Mouse (Mus musculus) liver, embryonic 14.5 days (tissue): ENCODE results near the gene Gm21974. TPM values are rescaled to one million over a fixed set of nuclear protein-coding genes. Genes with fewer than 3 reads are reported as not detected.

Source experiments
- ATAC-seq: fragments of 200-750 bp; cut with Nextera tagmentation; 2 replicates; pipeline ENCODE4 v1.8.0; 2017; ENCODE audit warnings: moderate number of reproducible peaks, mild to moderate bottlenecking, moderate library complexity; ENCODE audit not compliant: insufficient read depth
- DNase-seq, 3 experiments: peaks; one replicate each; pipeline ENCODE4 v3.0.0-alpha.2; 2012 to 2013; ENCODE audit warnings: low read depth in 3 of 3, low spot score in 3 of 3
- H3K27ac ChIP-seq: fragments of 300-500 bp; sonication (generic); 2 replicates; pipeline ENCODE4 v1.5.1; 2014; ENCODE audit warnings: moderate library complexity, mild to moderate bottlenecking, control low read depth, inconsistent platforms
- H3K27me3 ChIP-seq: fragments of 300-500 bp; sonication (generic); 2 replicates; pipeline ENCODE4 v1.6.1; 2014; ENCODE audit warnings: mild to moderate bottlenecking, low read length, moderate library complexity; ENCODE audit not compliant: control insufficient read depth, insufficient read depth
- H3K36me3 ChIP-seq: fragments of 300-500 bp; sonication (generic); replicated peaks from 2 replicates; pipeline ENCODE4 v1.6.1; 2014; ENCODE audit warnings: low read depth; ENCODE audit not compliant: control insufficient read depth, insufficient read depth
- H3K4me1 ChIP-seq, 2 experiments: fragments of 200-500 bp in 1 of 2; fragments of 300-500 bp in 1 of 2; sonication (generic) in 1 of 2; replicated peaks; 2 replicates each; pipeline ENCODE4 v1.6.1; 2012 to 2014; ENCODE audit warnings: antibody characterized with exemption in 1 of 2, inconsistent platforms in 1 of 2, low read length in 1 of 2; ENCODE audit not compliant: control insufficient read depth in 2 of 2, insufficient read depth in 2 of 2
- H3K4me2 ChIP-seq: fragments of 300-500 bp; sonication (generic); 2 replicates; pipeline ENCODE4 v1.6.1; 2014; ENCODE audit warnings: low read depth, mild to moderate bottlenecking, control low read depth, moderate library complexity
- H3K4me3 ChIP-seq, 2 experiments: fragments of 200-500 bp in 1 of 2; fragments of 300-500 bp in 1 of 2; sonication (generic) in 1 of 2; 2 replicates each; pipeline ENCODE4 v1.5.1; 2012 to 2014; ENCODE audit warnings: low read depth in 2 of 2, low read length in 2 of 2, mild to moderate bottlenecking in 2 of 2, control low read depth in 1 of 2, inconsistent platforms in 1 of 2, moderate library complexity in 1 of 2; ENCODE audit not compliant: insufficient read depth in 1 of 2
- H3K9ac ChIP-seq: fragments of 300-500 bp; sonication (generic); replicated peaks from 2 replicates; pipeline ENCODE4 v1.6.1; 2014; ENCODE audit warnings: mild to moderate bottlenecking, control low read depth, moderate library complexity
- H3K9me3 ChIP-seq: fragments of 300-500 bp; sonication (generic); 2 replicates; pipeline ENCODE4 v1.6.1; 2016; ENCODE audit warnings: low read length, mixed read lengths; ENCODE audit not compliant: control insufficient read depth
- CTCF ChIP-seq: IDR thresholded peaks from 2 replicates; pipeline ENCODE4 v1.5.1; 2016; ENCODE audit warnings: antibody characterized with exemption, low read depth, control low read depth
- EP300 ChIP-seq: IDR thresholded peaks from 2 replicates; pipeline ENCODE4 v1.6.1; 2016; ENCODE audit warnings: antibody characterized with exemption, low read depth
- WGBS: fragments of 180-500 bp; shearing (Covaris S2); extraction: QIAGEN DNeasy Blood & Tissue Kit; methylation state at CpG from one replicate; pipeline ENCODE4 v1.1.7; 2014; ENCODE audit not compliant: insufficient replicate concordance; 5-methylcytosine and 5-hydroxymethylcytosine counted together
- polyA plus RNA-seq, 2 experiments: library from polyadenylated mRNA; depleted of rRNA in 1 of 2; stranded (reverse) in 1 of 2; unstranded in 1 of 2; fragments of >200 nt; fragmentation: Nextera tagmentation in 1 of 2; extraction: Ambion mirVana in 1 of 2; gene quantifications; 2 replicates each; pipeline versions ENCODE4 v1.2.1 to v1.2.3; 2012 to 2014

The Gm21974 gene
- polyA plus RNA-seq, 2 experiments = not detected

DNA sequence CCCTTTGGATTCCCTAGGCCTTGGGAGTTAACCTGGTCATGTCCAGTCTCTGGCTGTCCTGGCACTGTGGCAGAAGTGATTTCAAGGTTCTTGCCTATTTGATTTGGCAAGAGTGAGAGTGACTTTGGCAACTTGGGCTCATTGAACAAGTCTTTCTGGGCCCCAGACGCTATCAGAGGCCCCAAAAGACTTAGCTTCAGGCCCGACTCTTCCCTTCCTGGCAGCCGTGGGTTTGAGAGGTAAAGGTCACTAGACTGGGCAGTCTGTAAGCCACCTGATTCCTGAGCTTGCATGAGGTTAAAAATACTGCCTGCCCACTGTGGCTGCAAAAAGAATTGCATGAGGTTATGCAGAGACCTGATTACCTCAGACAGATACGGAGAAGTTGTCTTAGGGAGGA, 13.4 kb upstream of the Gm21974 start:
- DNase-seq (no peak), ATAC-seq (no peak)
- no peak for TF ChIP-seq CTCF
- TF ChIP-seq EP300 = no peak
- Histone ChIP-seq H3K36me3 (peaks cover 34% of the 10 kb centered on the region), H3K4me3 (no peak overlapping the region), H3K9me3 (no peaks in the 10 kb centered on the region), H3K27ac (no peak overlapping the region), H3K9ac (no peak overlapping the region), H3K4me2 (no peak overlapping the region), H3K27me3 (no peaks in the 10 kb centered on the region), H3K4me1 (peaks cover 12 to 18% of the 10 kb centered on the region in 2 experiments)
- WGBS = 80% methylated on average over 4 of the region's 4 CpGs

DNA sequence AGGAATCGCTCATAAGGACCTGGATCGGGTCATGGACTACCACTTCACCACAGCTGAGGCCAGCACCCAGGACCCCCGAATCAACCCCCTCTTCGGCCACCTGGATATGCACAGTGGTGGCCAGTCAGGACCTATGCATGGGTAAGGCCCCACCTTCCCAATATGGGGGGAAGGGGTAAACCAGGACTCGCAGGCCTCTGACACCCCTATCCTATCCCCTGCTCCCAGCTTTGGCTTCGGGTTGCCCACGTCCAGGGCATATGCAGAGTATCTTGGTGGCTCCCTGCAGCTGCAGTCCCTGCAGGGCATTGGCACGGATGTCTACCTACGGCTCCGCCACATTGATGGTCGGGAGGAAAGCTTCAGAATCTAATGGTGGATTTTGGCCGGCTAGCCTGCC, 12.7 kb upstream of the Gm21974 start:
- no peak overlapping the region for H3K4me3 ChIP-seq
- ATAC-seq (no peak), DNase-seq (no peak)
- TF ChIP-seq CTCF = no peak
- TF ChIP-seq EP300 = no peak
- no peak overlapping the region for H3K9ac ChIP-seq
- H3K27me3 ChIP-seq = no peaks in the 10 kb centered on the region
- H3K4me2 ChIP-seq = no peak overlapping the region
- WGBS = 83% methylated on average over 12 of the region's 12 CpGs
- H3K36me3 ChIP-seq = peaks cover 34% of the 10 kb centered on the region
- no peak overlapping the region for H3K27ac ChIP-seq
- peaks cover 8 to 15% of the 10 kb centered on the region in 2 experiments for H3K4me1 ChIP-seq
- H3K9me3 ChIP-seq = no peaks in the 10 kb centered on the region

DNA sequence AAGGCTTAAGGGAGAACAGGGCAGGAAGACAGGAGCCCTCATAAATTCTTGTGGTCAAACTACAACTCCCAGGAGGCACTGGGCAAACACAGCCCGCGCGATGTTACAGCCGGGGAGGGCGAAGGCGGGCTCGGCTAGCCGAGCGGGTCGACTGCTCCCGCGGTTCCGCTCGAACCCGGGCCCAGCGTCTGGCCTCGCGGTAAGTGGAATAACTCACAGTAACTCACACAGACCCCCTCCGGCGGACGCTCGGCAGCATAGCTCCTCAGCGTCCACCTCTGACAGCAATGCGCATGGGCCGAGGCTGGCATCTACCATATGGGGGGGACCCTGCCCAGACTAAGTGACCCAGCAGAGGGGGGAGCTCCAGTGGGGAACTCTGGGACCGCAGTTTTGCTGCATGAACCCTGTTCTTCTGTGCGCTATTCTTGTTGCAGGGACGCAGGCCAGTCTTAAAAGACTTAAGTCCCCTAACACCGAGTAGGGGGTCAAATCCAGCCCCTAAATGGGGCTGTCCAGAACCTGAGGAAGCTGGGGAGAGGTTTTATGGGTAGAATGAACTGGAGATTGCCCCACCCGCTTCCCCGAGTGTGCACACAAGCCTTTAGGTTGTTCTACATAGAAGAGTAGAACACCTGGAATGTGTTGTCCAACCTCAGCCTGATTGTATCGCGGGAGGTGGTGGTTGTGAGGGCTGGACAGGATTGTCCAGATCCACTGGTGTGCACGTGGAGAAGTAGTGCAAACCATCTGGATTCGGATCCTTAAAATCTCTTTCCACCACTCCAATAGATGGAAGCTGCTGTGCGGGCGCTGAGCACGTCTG, 8.9 kb upstream of the Gm21974 start, which contains the start of gene Bckdk:
Gene Bckdk (plus strand): TSS at position 112 of the 826 bp plus-strand sequence.
- Histone ChIP-seq H3K36me3 (peaks cover 34% of the 10 kb centered on the region), H3K9ac (peak within 1 kb of the TSS; percentile 98), H3K4me2 (peak within 1 kb of the TSS; percentile 85), H3K4me3 (peak within 1 kb of the TSS; percentile 75 to 92), H3K27me3 (no peaks in the 10 kb centered on the region), H3K9me3 (no peaks in the 10 kb centered on the region), H3K27ac (peak within 1 kb of the TSS; percentile 55), H3K4me1 (peaks cover 17 to 29% of the 10 kb centered on the region in 2 experiments)
- DNase-seq (peak; percentile 59 to 66 (median 61)), ATAC-seq (peak; percentile 83)
- peak; percentile 20; the same call in 1 of the 2 replicates for TF ChIP-seq CTCF
- no peak for TF ChIP-seq EP300
- 9% methylated on average over 38 of the region's 38 CpGs for WGBS

DNA sequence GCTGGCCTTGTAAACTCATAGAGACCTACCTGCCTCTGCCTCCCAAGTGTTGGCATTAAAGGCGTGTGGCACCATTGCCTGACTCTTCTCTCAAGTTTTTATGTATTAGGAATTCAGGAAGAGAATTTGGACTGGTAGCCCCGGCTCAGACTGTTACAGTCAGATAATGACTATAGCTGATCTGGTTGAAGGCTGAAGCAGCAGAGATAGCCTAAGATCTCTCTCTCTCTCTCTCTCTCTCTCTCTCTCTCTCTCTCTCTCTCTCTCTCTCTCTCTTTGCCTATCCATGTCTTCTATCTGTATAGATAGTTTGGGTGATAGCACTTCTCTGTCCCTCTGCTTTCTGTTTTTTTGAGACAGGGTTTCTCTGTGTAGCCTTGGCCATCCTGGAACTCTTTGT, 6.5 kb upstream of the Gm21974 start:
- no peak for DNase-seq
- Histone ChIP-seq H3K9me3 (no peaks in the 10 kb centered on the region), H3K4me3 (no peak overlapping the region), H3K4me1 (peaks cover 27 to 38% of the 10 kb centered on the region in 2 experiments), H3K27me3 (no peaks in the 10 kb centered on the region), H3K36me3 (peaks cover 15% of the 10 kb centered on the region), H3K9ac (no peak overlapping the region), H3K4me2 (no peak overlapping the region), H3K27ac (no peak overlapping the region)
- ATAC-seq = no peak
- WGBS = 33% methylated on average over 2 of the region's 2 CpGs
- TF ChIP-seq EP300 (peak; percentile 34; the same call in 1 of the 2 replicates), CTCF (no peak)

DNA sequence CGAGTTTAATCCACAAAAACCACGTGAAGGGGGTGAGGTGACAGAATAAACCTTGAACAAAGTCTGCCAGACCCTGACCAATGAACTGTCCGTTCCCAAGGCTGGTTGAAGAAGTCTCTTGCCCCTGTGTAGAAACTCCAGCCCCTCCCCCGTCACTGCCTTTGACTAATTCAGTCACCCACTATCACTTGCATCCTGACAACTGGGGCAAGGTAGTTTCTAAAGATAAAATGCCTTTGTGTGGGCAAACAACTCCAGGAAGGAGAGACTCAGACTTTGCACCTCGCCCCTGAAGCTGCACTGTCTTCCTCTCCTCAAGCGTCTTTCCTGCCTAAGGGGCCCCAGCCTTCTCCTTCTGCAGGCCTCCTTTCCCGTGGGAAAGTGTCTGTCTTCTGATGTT, 4.7 kb upstream of the Gm21974 start:
- Histone ChIP-seq H3K4me2 (peak overlapping the region; percentile 21), H3K4me1 (peaks cover 29 to 46% of the 10 kb centered on the region in 2 experiments), H3K27me3 (no peaks in the 10 kb centered on the region), H3K9ac (peak overlapping the region; percentile 11; the same call in 1 of the 2 replicates), H3K27ac (peak overlapping the region; percentile 30), H3K9me3 (no peaks in the 10 kb centered on the region), H3K36me3 (no peaks in the 10 kb centered on the region), H3K4me3 (no peak overlapping the region)
- ATAC-seq (no peak), DNase-seq (no peak)
- 6% methylated on average over 7 of the region's 7 CpGs for WGBS
- TF ChIP-seq EP300 (peak; percentile 34), CTCF (no peak)
